Mouse (Mus musculus) CH12.LX (cell line): Measurements from ENCODE around the gene Fam168a. TPM values are rescaled to one million over a fixed set of nuclear protein-coding genes. Genes with fewer than 3 reads are reported as not detected.
A peak's percentile ranks its signal among the peaks of the same experiment; 100 is the strongest.

Experiments
- DNase-seq: peaks from one replicate; pipeline ENCODE4 v3.0.0-alpha.2; 2013; ENCODE audit errors: extremely low read depth
- H3K27ac ChIP-seq: 2 replicates; pipeline ENCODE4 v1.5.1; 2012; ENCODE audit warnings: low read depth, mild to moderate bottlenecking, control low read depth, moderate library complexity; ENCODE audit not compliant: insufficient read depth
- H3K27me3 ChIP-seq: replicated peaks from 2 replicates; pipeline ENCODE3; 2012; ENCODE audit warnings: inconsistent platforms
- H3K36me3 ChIP-seq, 2 experiments: replicated peaks in 1 of 2; 2 replicates each; pipeline versions ENCODE3 to v1.6.1; 2012; ENCODE audit warnings: inconsistent platforms in 1 of 2, low read length in 1 of 2, mild to moderate bottlenecking in 1 of 2, mixed read lengths in 1 of 2, moderate library complexity in 1 of 2; ENCODE audit not compliant: control insufficient read depth in 1 of 2, insufficient read depth in 1 of 2
- H3K4me1 ChIP-seq, 2 experiments: 2 replicates each; pipeline ENCODE4 v1.6.1; 2012; ENCODE audit warnings: inconsistent platforms in 1 of 2, moderate library complexity in 1 of 2; ENCODE audit not compliant: insufficient read depth in 2 of 2, control insufficient read depth in 1 of 2
- H3K4me2 ChIP-seq: 2 replicates; pipeline ENCODE4 v1.6.1; 2012; ENCODE audit warnings: low read depth, mild to moderate bottlenecking, control low read depth; ENCODE audit not compliant: poor library complexity, insufficient read depth, severe bottlenecking
- H3K4me3 ChIP-seq, 3 experiments: fragments of 150-350 bp in 1 of 3; sonication (generic) in 1 of 3; replicated peaks in 1 of 3; 2 replicates each; pipeline versions ENCODE3 to v1.5.1; 2011 to 2012; ENCODE audit warnings: low read depth in 2 of 3, low read length in 2 of 3, mild to moderate bottlenecking in 2 of 3, moderate library complexity in 2 of 3, control low read depth in 1 of 3, improper control_type of control experiment in 1 of 3, inconsistent platforms in 1 of 3, mixed read lengths in 1 of 3; ENCODE audit not compliant: poor library complexity in 1 of 3
- H3K79me2 ChIP-seq: replicated peaks from 2 replicates; pipeline ENCODE4 v1.6.1; 2012; ENCODE audit warnings: mild to moderate bottlenecking, moderate library complexity; ENCODE audit not compliant: control insufficient read depth, poor library complexity, insufficient read depth, severe bottlenecking; ENCODE audit errors: extremely low read depth
- H3K9ac ChIP-seq: 2 replicates; pipeline ENCODE4 v1.6.1; 2012; ENCODE audit warnings: low read depth, mild to moderate bottlenecking, control low read depth, moderate library complexity; ENCODE audit not compliant: insufficient read depth
- H3K9me3 ChIP-seq: replicated peaks from 2 replicates; pipeline ENCODE3; 2012; ENCODE audit warnings: low read length, inconsistent platforms, mixed read lengths
- ETS1 ChIP-seq: conservative IDR thresholded peaks from 2 replicates; pipeline ENCODE4 v1.6.1; 2012; ENCODE audit warnings: low read depth, mild to moderate bottlenecking, inconsistent platforms, low read length, improper control_type of control experiment, moderate library complexity
- JUND ChIP-seq: conservative IDR thresholded peaks from 2 replicates; pipeline ENCODE4 v1.6.1; 2011; ENCODE audit warnings: low read depth, low read length, improper control_type of control experiment
- KAT2A ChIP-seq: IDR thresholded peaks from 2 replicates; pipeline ENCODE4 v1.6.1; 2012; ENCODE audit warnings: low read length, improper control_type of control experiment, inconsistent platforms; ENCODE audit not compliant: insufficient replicate concordance
- MAFK ChIP-seq: IDR thresholded peaks from 2 replicates; pipeline ENCODE4 v1.6.1; 2011; ENCODE audit warnings: low read length, improper control_type of control experiment; ENCODE audit not compliant: insufficient replicate concordance
- MAZ ChIP-seq: IDR thresholded peaks from 2 replicates; pipeline ENCODE4 v1.6.1; 2012; ENCODE audit warnings: low read depth, mild to moderate bottlenecking, inconsistent platforms, low read length, improper control_type of control experiment, moderate library complexity
- PAX5 ChIP-seq: IDR thresholded peaks from 2 replicates; pipeline ENCODE4 v1.6.1; 2012; ENCODE audit warnings: low read length, inconsistent platforms, mixed read lengths
- POLR2A ChIP-seq: IDR thresholded peaks from 2 replicates; pipeline ENCODE4 v1.6.1; 2011; ENCODE audit warnings: low read depth, mild to moderate bottlenecking, improper control_type of control experiment, low read length
- SMC3 ChIP-seq: IDR thresholded peaks from 2 replicates; pipeline ENCODE4 v1.6.1; 2011; ENCODE audit warnings: low read depth, low read length, improper control_type of control experiment
- TBP ChIP-seq: conservative IDR thresholded peaks from 2 replicates; pipeline ENCODE4 v1.6.1; 2011; ENCODE audit warnings: low read depth, low read length, improper control_type of control experiment
- ZMIZ1 ChIP-seq: IDR thresholded peaks from 2 replicates; pipeline ENCODE4 v1.6.1; 2012; ENCODE audit warnings: low read depth, mild to moderate bottlenecking, inconsistent platforms, low read length, improper control_type of control experiment
- ZNF384 ChIP-seq: IDR thresholded peaks from 2 replicates; pipeline ENCODE4 v1.6.1; 2012; ENCODE audit warnings: low read depth, low read length, improper control_type of control experiment, inconsistent platforms
- dilution Hi-C: fragments of 300-500 bp; cut with MboI; formaldehyde crosslinking; loops from 2 replicates; pipeline ENCODE4 v1.14.3; 2020; ENCODE audit warnings: low sequenced_read_pairs; ENCODE audit not compliant: extremely low pct_unique_long_range_greater_than_20kb, extremely low pct_ligation_motif_present
- in situ Hi-C: fragments of 300-500 bp; cut with MboI; formaldehyde crosslinking; loops from 3 replicates; pipeline ENCODE4 v1.14.3; 2019; ENCODE audit warnings: low sequenced_read_pairs, low pct_ligation_motif_present, low pct_unique_long_range_greater_than_20kb, mixed read lengths
- polyA plus RNA-seq: library from polyadenylated mRNA; unstranded; fragments of >175 nt; gene quantifications from 2 replicates; pipeline ENCODE4 v1.2.1, GENCODE M21; 2012; ENCODE audit warnings: low read depth; ENCODE audit not compliant: insufficient read length
- total RNA-seq, 2 experiments: library from RNA; depleted of rRNA; stranded (reverse); fragments of 300-350 nt in 1 of 2; fragments of >200 nt in 1 of 2; gene quantifications; 2 replicates each; pipeline ENCODE4 v1.2.3; 2012 to 2014

Gene Fam168a
- total and polyA plus RNA-seq, 3 experiments: 4.0 to 15.0 (median 4.9) TPM

DNA sequence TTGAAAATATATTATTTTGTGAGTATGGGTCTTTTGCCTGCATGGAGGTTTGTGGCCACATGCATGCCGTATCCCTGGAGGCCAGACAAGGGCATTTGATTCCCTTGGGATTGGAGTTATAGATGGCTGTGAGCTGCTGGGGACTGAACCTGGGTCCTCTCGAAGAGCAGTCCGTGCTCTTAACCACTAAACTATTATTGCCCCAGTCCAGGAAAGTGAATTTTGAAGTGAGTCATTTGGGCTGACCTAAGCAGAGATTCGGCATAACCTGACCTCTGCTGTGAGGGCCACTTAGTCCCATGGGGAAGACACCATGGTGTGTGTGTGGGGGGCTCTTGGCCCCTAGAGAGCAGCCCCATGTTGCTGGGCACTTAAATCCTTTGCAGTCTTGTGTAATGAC, 164.9 kb downstream of the Fam168a start:
- no peaks in the 10 kb centered on the region for H3K79me2 ChIP-seq
- dilution Hi-C loops: no loop called here
- H3K27ac ChIP-seq: no peak overlapping the region
- no peak for DNase-seq
- H3K9me3 ChIP-seq: no peaks in the 10 kb centered on the region
- no peak overlapping the region for H3K9ac ChIP-seq
- TF ChIP-seq MAZ: no peak
- peak; percentile 92 for TF ChIP-seq TBP
- no peaks in the 10 kb centered on the region for H3K27me3 ChIP-seq
- no peak overlapping the region for H3K4me3 ChIP-seq
- peaks cover 14 to 37% of the 10 kb centered on the region in 2 experiments for H3K36me3 ChIP-seq
- in situ Hi-C loops: no loop called here
- peaks cover 33 to 69% of the 10 kb centered on the region in 2 experiments for H3K4me1 ChIP-seq
- H3K4me2 ChIP-seq: no peak overlapping the region

DNA sequence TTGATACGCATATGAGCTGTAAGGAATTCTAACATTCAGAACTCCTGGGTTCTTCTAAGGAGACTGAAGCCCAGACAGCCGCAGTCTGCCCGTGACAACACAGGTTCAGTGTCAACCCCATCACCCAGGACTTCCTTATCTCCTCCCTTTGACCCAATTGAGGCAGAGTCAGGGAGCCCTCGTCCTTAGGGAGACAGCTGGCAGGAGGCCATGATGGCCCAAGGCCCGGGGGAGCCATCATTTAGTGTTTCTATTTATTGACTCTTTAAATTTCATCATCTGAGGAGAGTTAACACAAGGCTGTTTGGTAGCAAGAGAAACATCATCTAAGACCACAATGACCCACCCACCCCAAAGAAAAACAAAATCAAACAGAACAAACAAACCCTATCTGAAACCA, 165.5 kb downstream of the Fam168a start:
- H3K36me3 ChIP-seq: peaks cover 19 to 42% of the 10 kb centered on the region in 2 experiments
- no peak overlapping the region for H3K4me3 ChIP-seq
- H3K9me3 ChIP-seq: no peaks in the 10 kb centered on the region
- peaks cover 33 to 66% of the 10 kb centered on the region in 2 experiments for H3K4me1 ChIP-seq
- in situ Hi-C loops: no loop called here
- no peaks in the 10 kb centered on the region for H3K27me3 ChIP-seq
- dilution Hi-C loops: no loop called here
- no peak overlapping the region for H3K27ac ChIP-seq
- no peak for TF ChIP-seq MAZ
- no peak for TF ChIP-seq PAX5
- no peak for TF ChIP-seq POLR2A
- TF ChIP-seq SMC3: no peak
- TF ChIP-seq KAT2A: no peak
- DNase-seq: no peak
- no peak overlapping the region for H3K4me2 ChIP-seq
- H3K79me2 ChIP-seq: no peaks in the 10 kb centered on the region
- no peak overlapping the region for H3K9ac ChIP-seq

DNA sequence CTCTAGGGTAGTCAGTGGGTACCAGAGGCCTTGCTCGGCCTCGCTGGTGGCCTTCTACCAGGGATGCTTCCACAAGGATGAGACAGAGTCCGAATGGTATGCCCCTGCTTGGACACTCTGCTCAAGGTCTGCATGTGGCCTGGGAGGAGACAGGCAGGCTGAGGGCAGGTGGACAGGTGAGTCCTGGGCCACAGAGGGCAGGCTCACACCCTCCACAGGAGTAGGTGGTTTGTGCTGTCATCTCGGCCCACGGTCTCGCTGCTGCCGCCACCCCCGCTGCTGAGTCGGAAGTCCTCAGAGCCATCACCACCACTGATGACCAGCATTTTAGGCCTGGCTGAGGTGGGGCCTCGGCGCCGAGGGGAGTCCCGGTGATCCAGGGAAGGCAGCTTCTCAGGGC, 166.8 kb downstream of the Fam168a start:
- Histone ChIP-seq H3K9me3 (no peaks in the 10 kb centered on the region), H3K4me1 (peaks cover 25 to 57% of the 10 kb centered on the region in 2 experiments), H3K4me3 (no peak overlapping the region), H3K9ac (no peak overlapping the region), H3K36me3 (peaks cover 24 to 55% of the 10 kb centered on the region in 2 experiments), H3K27ac (0 out of 2 replicates have a peak overlapping the region, but pooled peaks have one; percentile 7), H3K27me3 (no peaks in the 10 kb centered on the region), H3K4me2 (no peak overlapping the region), H3K79me2 (no peaks in the 10 kb centered on the region)
- no peak for TF ChIP-seq SMC3
- no peak for TF ChIP-seq MAFK
- no peak for TF ChIP-seq ZMIZ1
- TF ChIP-seq ZNF384: no peak
- no peak for TF ChIP-seq JUND
- no peak for TF ChIP-seq ETS1
- dilution Hi-C loops (no loop called here), in situ Hi-C loops (no loop called here)
- DNase-seq: no peak
